Mouse (Mus musculus) embryo, embryonic 10.5 days (tissue): ENCODE results near the gene Hspa12a.
"Not testable (repeated sequence)": the region's sequence is repeated elsewhere in the genome, so short reads cannot be mapped to it uniquely, and the experiment has no call there.

Source experiments
- DNase-seq: peaks from one replicate; pipeline ENCODE4 v3.0.0-alpha.2; 2015; ENCODE audit warnings: low spot score

Hspa12a gene

DNA sequence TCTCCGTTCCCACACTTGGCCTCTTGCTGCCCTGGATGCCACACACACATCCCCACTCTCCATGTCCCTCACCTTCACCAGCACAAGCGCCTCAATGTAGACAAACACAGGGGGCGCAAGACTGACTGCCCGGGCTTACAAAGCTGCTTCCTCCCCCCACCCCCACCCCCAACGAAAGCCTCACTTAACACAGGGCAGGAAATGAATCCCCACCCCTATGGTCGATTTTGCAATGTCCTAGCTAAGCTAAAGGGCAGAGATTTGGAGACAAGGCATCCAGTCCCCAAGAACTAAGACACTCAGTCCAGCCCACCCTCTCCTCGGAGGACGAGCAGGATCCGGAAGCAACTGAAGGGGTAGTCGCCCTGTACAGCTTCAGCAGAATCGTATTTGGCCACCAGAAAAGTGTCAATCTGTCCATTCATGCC, 32.5 kb downstream of the Hspa12a start:
- DNase-seq = peak; percentile 54

DNA sequence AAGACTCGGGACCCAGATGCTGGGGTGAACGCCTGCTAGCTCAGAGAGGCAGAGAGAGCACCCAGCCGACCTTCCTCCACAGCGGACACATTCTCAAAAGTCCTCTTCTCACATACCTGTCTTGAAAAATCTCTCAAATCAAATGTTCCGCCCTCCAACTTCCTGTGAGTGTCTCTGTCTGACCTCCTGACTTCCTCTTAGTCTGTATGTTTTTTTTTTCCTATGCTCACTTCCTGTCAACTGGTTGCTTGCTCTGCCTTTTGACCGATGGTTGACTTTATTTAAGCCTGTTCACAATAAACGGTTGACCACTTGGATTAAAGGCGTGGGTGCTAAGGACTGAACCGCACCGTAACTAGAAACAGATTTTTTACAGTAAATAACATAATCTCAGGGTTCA, 35.4 kb downstream of the Hspa12a start:
- DNase-seq = no peak

DNA sequence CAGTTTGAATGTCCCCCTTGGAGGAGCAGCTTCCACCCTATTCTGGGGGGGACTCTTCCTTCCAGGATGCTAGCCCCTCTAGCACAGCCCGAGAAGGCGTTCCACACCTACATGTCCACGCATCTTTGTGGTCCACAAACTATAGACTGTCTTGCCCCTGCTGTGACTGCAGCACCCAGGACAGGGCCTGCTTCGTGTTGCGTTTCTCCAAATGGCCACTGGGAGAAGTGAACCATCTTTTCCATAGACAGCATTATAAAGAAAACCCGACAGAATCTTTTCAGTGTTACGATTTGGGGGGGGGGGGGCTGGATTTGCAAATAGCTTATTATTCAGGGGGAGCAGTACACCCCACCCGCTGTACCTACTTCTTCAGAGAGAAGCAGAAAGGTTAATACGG, 36.8 kb downstream of the Hspa12a start:
- no peak for DNase-seq

DNA sequence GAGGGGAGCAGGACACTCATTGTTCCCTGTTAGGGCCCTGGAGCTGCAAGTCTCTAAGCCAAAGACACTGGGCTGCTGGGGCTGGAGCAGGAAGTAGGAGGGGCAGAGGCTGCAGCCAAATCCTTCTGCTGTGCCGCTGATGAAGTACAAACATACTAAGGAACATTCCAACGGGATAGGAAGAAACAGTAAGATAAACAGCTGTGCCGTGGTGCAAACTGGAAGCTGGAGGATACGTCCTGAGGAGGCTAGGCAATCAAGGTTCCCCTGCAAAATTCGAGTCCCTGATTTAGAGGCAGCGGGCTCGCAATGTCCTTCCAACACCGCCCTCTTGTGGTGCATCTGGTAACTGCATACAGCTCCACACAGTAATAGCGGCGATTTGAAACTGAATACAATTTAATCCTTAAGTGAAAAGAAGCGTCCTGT, 39.5 kb downstream of the Hspa12a start:
- DNase-seq = peak; percentile 94

DNA sequence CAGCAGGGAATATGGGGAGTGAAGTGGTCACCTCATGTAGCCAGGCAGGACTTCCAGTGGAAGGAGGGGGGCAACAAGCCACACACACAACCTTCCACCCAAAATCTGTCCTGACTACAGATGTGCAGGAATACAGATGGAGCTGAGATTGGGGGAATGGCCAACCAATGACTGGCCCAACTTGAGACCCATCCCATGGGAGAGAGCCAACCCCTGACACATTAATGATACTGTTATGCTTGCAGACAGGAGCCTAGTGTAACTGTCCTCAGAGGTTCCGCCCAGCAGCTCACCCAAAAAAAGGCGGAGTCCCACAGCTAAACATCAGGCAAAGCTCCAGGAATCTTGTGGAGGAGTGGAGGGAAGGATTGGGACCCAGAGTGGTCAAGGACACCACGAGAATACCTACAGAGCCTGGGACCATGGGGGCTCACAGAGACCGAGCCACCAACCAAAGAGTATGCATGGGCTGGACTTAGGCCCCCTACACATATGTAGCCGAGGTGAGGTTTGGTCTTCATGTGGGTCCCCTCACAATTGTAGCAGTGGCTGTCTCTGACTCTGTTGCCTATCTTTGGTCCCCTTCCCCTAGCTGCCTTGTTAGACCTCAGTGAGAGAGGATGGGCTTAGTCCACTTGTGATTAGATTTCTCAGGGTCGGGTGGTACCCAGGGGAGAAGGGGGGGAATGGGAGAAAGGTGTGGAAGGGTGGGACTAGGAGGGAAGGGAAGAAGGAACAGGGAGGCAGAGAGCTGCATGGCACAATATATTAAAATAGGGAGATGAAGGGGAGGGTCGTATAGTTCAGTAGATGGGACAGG, 40.2 kb downstream of the Hspa12a start:
- no peak for DNase-seq

DNA sequence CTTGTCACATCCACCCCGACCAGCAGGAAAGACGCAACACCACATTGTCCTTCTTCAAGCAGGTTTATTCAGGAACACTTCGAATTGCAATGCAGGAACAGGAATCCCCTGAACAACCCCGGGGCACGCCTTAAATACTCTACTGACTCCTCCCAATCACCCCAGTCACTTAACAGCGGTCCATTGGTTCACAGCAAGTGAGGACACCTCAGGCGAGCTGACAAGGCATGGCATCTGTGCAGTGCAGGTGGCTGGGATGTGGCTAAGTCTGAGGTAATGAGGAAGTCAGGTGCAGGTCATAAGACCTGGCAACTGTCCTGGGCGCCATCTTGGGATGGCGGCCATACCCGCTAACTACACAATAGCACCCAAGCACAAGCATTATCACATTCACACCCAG, 43.0 kb downstream of the Hspa12a start:
- DNase-seq = not testable (repeated sequence)

DNA sequence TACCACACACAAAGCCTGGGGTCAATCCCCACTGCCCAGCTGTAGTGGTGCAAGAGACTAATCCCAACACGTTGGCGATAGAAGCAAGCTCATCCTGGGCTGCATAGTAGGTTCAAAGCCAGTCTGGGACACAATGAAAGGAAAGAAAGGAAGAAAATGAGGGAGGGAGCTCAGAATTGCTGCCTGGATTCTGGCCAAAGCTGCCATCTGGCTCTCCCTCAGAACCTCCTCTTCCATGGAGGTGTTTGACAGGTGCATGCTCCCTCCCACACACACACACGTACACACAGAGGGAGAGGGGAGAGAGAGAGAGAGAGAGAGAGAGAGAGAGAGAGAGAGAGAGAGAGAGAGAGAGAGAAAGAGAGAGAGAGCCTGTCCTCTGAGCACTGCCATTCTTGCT, 47.2 kb downstream of the Hspa12a start:
- no peak for DNase-seq

DNA sequence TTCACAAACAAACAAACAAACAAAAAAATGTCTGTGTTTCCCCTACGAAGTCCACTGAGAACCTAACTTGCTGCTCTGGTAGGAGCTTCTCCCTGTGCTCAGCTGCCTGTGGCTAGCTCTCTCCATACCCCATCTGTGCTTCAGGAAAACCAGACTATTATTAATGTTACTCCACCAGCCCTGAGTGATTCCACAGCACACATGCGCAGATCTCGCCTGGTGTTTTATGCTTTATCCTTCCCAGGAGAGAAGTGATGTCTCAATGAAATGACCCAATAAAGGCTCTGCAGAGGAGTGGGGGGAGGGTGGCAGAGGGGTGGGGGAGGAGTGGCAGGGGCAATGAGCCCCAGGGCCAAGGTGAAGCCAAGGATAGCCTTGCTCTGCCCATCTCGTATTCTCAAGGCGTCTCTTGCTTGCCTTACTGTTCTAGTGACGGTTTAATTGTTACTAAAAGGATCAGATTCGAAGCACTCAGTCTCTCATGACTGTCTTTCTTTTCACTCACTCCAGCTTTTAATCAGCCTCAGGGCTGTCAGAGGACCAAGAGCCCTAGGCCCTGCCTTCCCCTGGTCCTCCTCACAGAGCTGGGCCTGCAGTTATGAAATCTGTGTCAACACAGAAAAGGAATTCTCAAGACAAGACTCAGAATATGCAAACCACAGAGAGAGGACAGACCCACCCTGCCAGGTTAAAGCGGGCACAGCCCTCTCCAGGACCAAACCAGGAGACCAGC, 54.0 kb downstream of the Hspa12a start:
- DNase-seq = peak; percentile 36

DNA sequence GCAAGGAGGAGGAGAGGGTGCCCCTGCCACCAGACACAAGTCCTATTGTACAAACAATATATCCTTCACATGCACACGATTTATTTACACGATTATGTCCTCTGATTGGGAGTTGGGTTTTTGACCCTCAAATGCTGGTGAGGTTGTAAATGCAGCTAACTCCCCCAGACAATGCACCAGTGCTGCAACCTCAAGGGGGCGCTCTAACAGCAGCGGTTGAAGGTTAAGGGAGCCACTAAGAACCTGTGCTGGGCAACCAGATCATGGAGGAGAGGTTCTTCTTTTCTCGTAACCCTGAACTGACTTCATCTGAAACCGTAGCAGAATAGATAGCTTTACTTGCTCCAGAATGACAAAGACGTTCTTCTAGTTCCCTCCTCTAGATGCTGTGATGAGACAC, 57.0 kb downstream of the Hspa12a start:
- DNase-seq = no peak

DNA sequence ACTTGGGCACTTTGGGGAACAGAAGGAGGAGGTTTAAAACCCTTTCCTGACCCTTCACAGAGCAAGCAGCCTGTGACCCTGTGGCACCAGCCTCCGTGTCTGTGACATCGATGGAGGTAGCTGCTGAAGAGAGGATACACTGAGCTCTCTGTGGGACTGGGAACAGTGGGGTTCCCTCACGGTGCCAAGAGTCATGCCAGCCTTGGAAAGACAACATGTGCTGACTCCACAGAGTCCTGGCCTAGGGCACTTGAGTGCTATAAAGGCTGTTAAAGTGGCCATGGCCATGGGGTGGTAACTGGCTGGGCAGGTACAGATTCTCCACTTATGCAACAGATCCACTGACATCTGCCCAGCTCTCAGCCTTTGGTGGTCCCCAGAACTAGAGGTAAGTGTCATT, 60.0 kb downstream of the Hspa12a start:
- no peak for DNase-seq

DNA sequence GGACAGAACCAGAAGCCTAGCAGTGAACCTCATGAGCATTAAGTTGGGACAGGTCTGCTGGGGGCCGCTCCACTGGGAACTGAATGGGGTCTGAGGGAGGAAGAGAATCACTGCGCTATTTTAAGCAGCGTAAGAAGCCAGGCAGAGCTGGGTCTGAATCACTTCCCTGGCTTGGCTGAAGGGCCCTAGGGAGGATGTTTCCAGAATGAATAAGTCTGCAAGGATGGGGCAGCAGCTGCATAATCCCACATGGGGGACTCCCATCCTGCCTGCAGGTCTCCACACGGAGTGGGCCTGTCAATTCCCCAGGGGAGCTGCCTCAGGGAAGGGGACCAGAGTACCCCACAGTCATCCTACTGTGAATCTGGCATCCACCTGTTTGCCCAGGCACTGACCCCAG, 61.1 kb downstream of the Hspa12a start:
- DNase-seq = no peak

DNA sequence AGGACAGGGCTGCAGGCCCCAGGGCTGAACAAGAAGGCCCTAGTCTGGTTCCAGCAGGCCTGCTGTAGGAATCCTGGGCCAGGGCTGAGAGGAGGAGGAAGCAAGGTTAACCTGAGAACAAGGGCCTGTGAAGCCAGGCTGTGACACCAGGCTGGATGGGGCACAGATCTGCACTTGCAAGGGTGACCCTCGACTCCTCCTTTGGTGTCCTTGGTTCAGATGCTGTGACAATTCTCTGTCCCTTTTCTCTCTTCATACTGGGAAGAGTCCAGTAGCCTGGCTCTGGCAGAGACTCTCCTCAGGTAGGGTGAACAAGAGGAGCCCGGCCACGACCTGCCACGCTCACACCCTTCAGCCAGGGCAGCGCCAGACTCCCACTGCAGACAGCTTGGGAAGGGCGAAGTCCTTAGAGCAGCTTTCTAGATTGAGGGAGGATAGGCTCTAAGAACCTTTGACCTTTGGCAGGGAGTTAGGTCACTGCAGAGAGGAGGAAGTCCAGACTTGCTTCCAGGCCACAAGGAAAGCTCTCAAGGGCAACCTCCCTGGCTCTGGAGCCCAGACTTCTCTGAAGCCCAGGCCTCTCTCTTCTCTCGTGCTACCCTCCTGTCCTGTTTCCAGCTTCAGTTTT, 64.0 kb downstream of the Hspa12a start:
- no peak for DNase-seq

DNA sequence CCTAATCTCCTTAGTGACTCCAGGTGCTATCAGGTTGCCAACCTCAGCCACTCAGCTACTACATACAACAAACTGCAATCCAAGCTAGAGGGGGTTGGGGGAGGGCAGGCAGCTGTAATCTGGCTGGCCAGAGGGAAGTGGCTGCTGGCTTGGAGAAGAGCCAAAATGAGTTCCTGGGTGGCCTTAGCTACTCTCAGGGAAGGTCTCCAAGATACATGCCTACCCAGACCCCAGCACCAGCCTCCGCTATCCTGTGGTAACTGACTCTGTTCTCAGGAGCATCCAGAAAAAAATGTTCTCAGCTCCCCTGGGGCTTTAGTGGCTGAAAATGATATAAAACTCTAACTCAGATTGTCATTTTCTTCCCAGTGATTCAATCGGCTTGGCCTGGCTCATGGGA, 64.9 kb downstream of the Hspa12a start:
- DNase-seq = no peak

DNA sequence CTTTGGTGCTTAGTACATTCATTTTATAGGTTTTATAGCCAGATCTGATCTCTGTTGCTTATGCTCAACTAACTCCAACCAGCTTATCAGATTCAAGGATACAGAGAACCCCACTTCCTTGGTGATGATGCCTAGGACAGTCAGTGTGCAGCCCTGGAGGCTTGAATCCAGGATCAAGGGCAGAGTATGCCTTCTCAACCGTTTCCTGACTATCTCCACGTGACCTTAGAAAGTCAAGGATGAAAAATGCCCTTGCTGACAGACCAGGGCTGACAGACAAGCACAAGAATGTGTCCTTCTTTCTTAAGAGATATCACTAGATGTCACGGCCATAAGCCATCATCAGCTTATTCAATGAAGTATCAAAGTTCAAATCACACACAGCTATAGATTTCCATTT, 69.9 kb downstream of the Hspa12a start:
- no peak for DNase-seq

DNA sequence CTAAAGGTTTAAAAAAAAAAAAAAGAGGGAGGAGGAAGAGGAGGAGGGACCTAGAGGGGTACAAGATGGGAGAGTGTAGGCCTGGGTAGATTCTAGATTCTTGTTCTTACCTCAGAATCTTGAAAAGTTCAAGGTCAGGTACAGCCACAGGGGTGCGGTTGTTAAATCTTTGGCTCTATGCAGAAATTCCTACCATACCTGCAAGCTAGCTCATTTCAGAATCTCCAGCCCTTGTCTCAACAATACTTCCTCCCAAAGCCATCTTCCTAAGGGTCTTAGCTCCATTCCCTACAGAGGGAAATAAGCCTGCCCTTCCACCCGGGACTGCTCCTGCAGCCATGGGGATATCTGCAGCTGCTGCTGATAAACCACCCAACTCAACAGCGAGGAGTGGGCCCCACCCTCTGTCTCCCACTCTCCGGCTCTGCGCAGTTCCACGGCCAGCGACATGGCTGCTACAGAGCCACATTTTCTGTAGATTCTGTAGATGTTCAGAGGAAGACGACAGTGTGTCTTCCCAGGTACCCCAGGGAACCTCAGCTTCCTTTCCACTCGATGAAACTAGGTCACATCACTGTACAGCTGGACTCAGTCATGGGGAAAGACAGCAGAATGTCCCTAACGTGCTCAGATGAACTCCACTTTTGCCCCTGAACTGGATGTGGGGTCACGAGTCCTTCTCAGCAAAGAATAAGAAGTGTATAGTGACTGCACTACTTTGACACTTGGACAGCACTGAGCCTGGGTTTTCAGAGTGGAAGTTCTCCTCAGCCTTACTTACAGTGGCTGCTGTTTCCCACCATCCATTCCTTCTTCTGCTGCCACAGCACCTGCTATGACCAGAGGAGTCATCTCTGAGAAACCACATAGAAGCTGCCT, 70.8 kb downstream of the Hspa12a start:
- no peak for DNase-seq

DNA sequence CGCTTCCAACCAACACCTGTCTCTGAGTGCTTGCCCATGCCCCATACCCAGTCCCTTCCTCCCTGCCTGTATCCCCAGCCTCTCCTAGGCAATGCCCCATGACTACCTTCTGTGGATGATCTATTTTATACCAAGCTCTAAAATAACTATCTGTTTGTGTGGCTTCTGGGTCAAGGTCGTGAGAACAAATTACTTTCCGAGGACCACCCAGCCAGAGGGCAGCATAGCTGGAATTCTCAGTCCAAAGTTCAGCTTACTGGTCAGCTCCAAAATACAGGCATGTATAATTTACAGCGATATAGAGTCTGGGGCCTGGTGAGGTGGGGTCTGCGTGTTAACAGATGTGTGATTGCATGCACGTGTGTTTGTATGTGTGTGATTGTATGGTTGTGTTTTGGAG, 71.6 kb downstream of the Hspa12a start:
- peak; percentile 38 for DNase-seq

DNA sequence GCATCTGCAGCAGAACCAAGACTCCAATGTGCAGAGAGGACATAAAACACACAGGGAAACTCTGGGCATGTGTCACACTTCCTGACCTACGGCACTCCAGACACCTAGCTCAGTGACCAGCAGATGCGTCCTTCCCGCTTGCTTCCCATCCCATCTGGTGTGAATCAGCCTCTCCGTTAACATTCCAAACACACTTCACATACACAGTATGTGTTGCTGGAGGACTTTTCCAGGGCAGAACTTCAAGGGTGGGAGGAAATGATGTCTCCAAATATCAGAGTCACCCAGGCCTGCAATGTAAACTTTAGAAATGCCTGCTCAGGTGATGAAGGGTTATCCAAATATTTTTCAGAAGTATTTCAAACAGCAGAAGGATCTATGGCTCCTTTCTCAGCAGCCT, 76.8 kb downstream of the Hspa12a start:
- DNase-seq = peak; percentile 55

DNA sequence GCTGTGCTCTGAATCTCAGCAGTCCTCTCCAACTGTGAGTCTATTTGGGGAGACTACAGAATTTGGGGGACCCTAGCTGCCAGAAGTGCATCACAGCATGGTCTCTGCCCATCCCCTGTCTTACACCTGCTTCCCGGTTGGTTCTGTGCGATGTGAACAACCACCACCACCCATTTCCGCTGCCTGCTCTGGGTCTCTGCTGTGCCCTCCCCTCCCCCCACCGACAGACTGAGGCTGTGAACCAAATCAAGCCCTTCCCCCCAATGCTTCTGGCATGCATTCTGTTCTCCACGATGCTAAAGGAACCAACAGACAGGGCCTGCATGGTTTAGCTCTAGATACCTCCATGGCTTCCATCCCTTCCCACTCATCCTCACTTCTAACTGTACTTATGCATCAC, 78.2 kb downstream of the Hspa12a start:
- DNase-seq = no peak

DNA sequence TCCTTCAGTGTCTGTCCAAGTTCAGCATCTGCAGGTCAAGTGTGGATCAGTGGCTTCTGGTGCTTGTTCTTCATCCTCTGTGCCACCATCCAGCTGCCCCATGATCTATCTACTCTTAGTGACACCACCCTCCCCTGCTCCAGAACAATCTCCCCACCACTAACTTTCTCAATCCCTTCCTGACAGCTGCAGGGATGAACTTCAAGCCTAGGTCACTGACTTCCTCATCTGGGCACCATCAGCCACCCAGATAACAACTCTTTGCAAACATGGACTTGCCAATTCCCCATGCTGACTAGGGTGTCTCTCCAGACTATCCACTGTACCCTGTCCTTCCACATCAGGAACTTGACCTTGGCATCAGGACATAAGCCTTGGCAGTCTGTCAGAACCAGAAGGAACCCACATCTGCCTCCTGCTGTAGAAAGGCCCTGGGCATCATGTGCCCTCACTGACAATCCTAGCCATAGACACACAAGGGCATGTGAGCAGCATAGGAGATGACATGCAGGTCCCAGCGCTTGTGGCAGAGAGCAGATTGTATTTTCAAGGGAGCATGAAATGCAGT, 79.4 kb downstream of the Hspa12a start:
- DNase-seq = no peak

DNA sequence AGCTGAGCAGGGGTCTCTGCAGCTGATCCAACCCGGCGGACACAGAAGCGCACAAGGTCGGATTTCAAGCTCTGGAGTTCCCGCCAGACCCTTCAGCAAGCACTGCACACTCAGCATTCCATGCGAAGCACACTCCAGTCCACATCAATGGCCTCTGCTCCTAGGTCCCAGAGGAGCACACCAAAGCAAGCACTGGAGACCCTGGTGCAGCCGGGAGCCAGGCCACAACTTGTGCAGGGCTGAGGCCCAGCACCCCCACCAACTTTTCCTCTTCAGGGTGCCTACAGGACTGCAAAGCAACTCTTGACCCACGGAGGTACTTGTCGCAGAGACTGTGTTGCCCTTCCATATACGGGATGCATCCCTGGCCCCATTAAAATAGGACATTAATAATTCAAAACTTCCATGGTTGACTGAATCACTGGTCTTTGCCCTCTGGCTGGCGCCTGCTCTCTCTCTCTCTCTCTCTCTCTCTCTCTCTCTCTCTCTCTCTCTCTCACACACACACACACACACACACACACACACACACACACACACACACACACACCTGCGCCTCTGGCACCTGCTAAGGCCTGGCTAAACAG, 82.2 kb downstream of the Hspa12a start:
- DNase-seq = no peak
